Mouse (Mus musculus): ENCODE measurements around the gene Tnnt1. TPM values are rescaled to one million over a fixed set of nuclear protein-coding genes. Genes with fewer than 3 reads are reported as not detected.

Gene Tnnt1
- 10 to 100 TPM in 1 of 2 experiments, 1 to 10 TPM in 1; 6.2 to 15.6 TPM for polyA plus RNA-seq (2017; shearing (Covaris generic))

GRCm38 (mm10) chr7:4516332-4517050, at the start of gene Tnnt1:
Gene Tnnt1, minus strand, starts transcription at chr7:4516382.

GRCm38 (mm10) chr7:4547221-4547641, 31.0 kb upstream of the Tnnt1 start, which contains the start of gene Syt5:
Gene Syt5, minus strand, starts transcription at chr7:4547541.

GRCm38 (mm10) chr7:4532005-4532729, 16.0 kb upstream of the Tnnt1 start, which contains the start of gene Dnaaf3:
Gene Dnaaf3, minus strand, starts transcription at chr7:4532453.

GRCm38 (mm10) chr7:4524212-4524922, 8.2 kb upstream of the Tnnt1 start, which contains the start of gene Tnni3:
Gene Tnni3, minus strand, starts transcription at chr7:4524229.

GRCm38 (mm10) chr7:4501558-4502397, 14.4 kb downstream of the Tnnt1 start, which contains the start of gene Ppp1r12c:
Gene Ppp1r12c, minus strand, starts transcription at chr7:4501680.

GRCm38 (mm10) chr7:4460576-4461434, 55.4 kb downstream of the Tnnt1 start, which contains the start of gene Eps8l1:
Gene Eps8l1, plus strand, starts transcription at chr7:4460674.

Other genes with a start within 250 kb of the Tnnt1 start
- not detected for gene Ncr1, start 178.7 kb downstream of the Tnnt1 start, polyA plus RNA-seq (2017; shearing (Covaris generic))
- not detected for gene Gp6, start 118.6 kb downstream of the Tnnt1 start, polyA plus RNA-seq (2017; shearing (Covaris generic))
- 1 to 10 TPM; 2.2 to 4.9 TPM for gene Rdh13, start 70.7 kb downstream of the Tnnt1 start, polyA plus RNA-seq (2017; shearing (Covaris generic))
- 10 to 100 TPM in 1 of 2 experiments, 1 to 10 TPM in 1; 8.9 to 19.0 TPM for gene Eps8l1, start 55.7 kb downstream of the Tnnt1 start, polyA plus RNA-seq (2017; shearing (Covaris generic))
- gene Ppp1r12c, start 14.7 kb downstream of the Tnnt1 start, polyA plus RNA-seq (2017; shearing (Covaris generic)) = 100 to 1,000 TPM; 122 to 144 TPM
- gene Tnni3, start 7.8 kb upstream of the Tnnt1 start, polyA plus RNA-seq (2017; shearing (Covaris generic)) = 1 to 10 TPM in 1 of 2 experiments, under 1 TPM in 1; 0.44 to 1.5 TPM
- 1 to 10 TPM; 1.1 to 1.3 TPM for gene Dnaaf3, start 16.1 kb upstream of the Tnnt1 start, polyA plus RNA-seq (2017; shearing (Covaris generic))
- not detected for gene Syt5, start 31.2 kb upstream of the Tnnt1 start, polyA plus RNA-seq (2017; shearing (Covaris generic))
- not detected for gene Ptprh, start 87.7 kb upstream of the Tnnt1 start, polyA plus RNA-seq (2017; shearing (Covaris generic))
- 10 to 100 TPM; 11.0 to 15.2 TPM for gene Tmem86b, start 115.0 kb upstream of the Tnnt1 start, polyA plus RNA-seq (2017; shearing (Covaris generic))
- 100 to 1,000 TPM; 185 to 259 TPM for gene Ppp6r1, start 142.6 kb upstream of the Tnnt1 start, polyA plus RNA-seq (2017; shearing (Covaris generic))
- gene Hspbp1, start 168.7 kb upstream of the Tnnt1 start, polyA plus RNA-seq (2017; shearing (Covaris generic)) = 10 to 100 TPM; 53.0 to 59.9 TPM
- under 1 TPM in 1 of 2 experiments, not detected in 1; 0.61 TPM for gene Brsk1, start 174.2 kb upstream of the Tnnt1 start, polyA plus RNA-seq (2017; shearing (Covaris generic))
- gene Tmem150b, start 208.9 kb upstream of the Tnnt1 start, polyA plus RNA-seq (2017; shearing (Covaris generic)) = under 1 TPM in 1 of 2 experiments, not detected in 1; 0.25 TPM
- 10 to 100 TPM; 26.0 to 45.1 TPM for gene Kmt5c, start 223.7 kb upstream of the Tnnt1 start, polyA plus RNA-seq (2017; shearing (Covaris generic))
- gene Cox6b2, start 236.7 kb upstream of the Tnnt1 start, polyA plus RNA-seq (2017; shearing (Covaris generic)) = 1 to 10 TPM; 3.0 to 9.5 TPM